Mouse (Mus musculus): ENCODE measurements at regions not wholly inside any gene's neighbourhood (a gene's known extent, or its start where the extent isn't known, plus 50 kb on each side); places are given as distances from the start of the nearest gene placed in this dataset.

- WGBS, result 93% methylated on average over 2 of the region's 2 CpGs
- H3K4me2 ChIP-seq (replicated peaks; ENCODE audit: low read depth, low read length), result no peak overlapping the region
- H3K4me1 ChIP-seq (ENCODE audit: insufficient read depth, low read length), result no peaks in the 10 kb centered on the region
- H3K36me3 ChIP-seq (ENCODE audit: insufficient read depth, low read length), result no peaks in the 10 kb centered on the region
- no peaks in the 10 kb centered on the region for H3K9me3 ChIP-seq (ENCODE audit: low read length)
- H3K27me3 ChIP-seq (ENCODE audit: insufficient read depth, low read length), result no peaks in the 10 kb centered on the region
- no peak overlapping the region for H3K27ac ChIP-seq (ENCODE audit: low read length)
- no peak for ATAC-seq (ENCODE audit: low FRiP score, low TSS enrichment)
- no peak overlapping the region for H3K4me3 ChIP-seq (ENCODE audit: low read length)
- H3K9ac ChIP-seq (replicated peaks; ENCODE audit: low read length), result no peak overlapping the region
These were observed 60.2 kb downstream of the Htr1a start for GRCm38 (mm10) chr13:105503657-105504056.

DNA sequence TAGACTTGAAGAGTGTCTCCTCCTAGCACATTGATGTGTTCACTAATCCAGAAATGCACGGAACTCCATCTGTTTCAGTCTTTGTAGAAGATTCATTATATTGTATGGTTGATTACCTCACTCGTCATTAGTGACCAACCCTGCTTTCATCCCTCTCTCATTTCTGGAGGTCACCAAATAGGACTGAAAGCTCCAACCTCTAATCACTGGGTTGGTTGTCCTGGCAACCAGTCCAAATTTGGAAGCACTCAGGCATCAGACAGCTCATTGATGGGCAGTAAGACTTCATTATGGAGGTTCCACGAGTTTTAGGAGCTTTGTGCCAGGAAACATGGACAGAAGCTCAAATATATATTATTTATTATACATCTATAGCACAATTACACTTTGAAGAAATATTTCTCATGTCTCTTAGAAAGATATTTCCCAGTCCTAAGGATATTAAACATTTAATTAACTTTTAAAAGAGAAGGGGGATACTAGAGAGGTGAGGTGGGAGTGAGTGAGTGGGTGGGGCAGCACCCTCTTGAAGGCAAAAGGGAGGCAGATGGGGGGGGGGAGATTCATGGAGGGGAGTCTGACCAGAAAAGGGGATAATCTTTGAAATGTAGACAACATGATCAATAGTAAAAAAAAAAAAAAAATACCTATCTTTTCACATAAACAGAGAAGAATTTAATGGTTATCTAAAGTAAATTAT, 94.7 kb downstream of the Htr1a start:
- Histone ChIP-seq H3K4me2 (replicated peaks; ENCODE audit: low read depth, low read length) (no peak overlapping the region), H3K4me3 (ENCODE audit: low read length) (no peak overlapping the region), H3K9me3 (ENCODE audit: low read length) (no peaks in the 10 kb centered on the region), H3K36me3 (ENCODE audit: insufficient read depth, low read length) (no peaks in the 10 kb centered on the region), H3K9ac (replicated peaks; ENCODE audit: low read length) (no peak overlapping the region), H3K4me1 (ENCODE audit: insufficient read depth, low read length) (no peaks in the 10 kb centered on the region), H3K27me3 (ENCODE audit: insufficient read depth, low read length) (no peaks in the 10 kb centered on the region), H3K27ac (ENCODE audit: low read length) (no peak overlapping the region)
- 46% methylated on average over 3 of the region's 3 CpGs for WGBS
- ATAC-seq (ENCODE audit: low FRiP score, low TSS enrichment), result no peak

DNA sequence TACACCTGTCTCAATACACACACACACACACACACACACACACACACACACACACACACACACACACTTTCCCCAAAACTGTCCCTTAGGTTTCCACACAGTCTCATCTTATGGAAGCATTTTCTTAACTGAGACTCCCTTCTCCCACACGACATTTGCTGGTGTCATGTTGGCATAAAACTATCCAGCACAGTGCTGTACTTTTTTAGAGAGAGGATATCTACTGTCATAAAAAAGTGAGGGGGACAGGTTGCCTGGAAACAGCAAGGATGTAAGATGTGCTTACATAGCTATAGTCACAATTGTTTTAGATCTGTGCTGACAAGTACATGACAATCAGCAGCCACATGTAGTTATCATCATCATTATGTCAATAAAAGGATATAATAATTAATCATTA, 129.8 kb downstream of the Htr1a start:
- WGBS, result 50% methylated on average over 1 of the region's 1 CpGs

DNA sequence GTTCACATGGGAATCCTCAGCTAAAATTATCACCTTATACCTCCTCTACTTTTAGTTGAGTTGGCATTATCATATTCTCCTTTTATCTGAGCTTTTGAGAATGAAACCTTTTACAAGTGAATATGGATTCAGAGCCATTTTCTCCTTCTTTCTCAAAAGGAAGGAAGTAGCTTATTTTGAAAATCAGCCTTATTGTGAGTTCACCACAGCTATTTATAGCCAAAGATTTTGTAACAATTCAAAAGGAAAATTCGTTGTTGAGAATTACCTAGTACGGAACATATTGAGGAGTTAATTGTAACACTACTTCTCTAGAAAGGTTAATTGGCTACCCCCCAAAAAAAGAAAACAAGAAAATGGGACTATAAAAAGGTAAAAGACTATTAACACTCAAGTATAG, 163.0 kb downstream of the Htr1a start:
- no peak for ATAC-seq (ENCODE audit: low FRiP score, low TSS enrichment)
- 82% methylated on average over 2 of the region's 2 CpGs for WGBS
- Histone ChIP-seq H3K4me1 (ENCODE audit: insufficient read depth, low read length) (no peaks in the 10 kb centered on the region), H3K27ac (ENCODE audit: low read length) (no peak overlapping the region), H3K9me3 (ENCODE audit: low read length) (no peaks in the 10 kb centered on the region), H3K4me2 (replicated peaks; ENCODE audit: low read depth, low read length) (no peak overlapping the region), H3K36me3 (ENCODE audit: insufficient read depth, low read length) (no peaks in the 10 kb centered on the region), H3K27me3 (ENCODE audit: insufficient read depth, low read length) (no peaks in the 10 kb centered on the region), H3K9ac (replicated peaks; ENCODE audit: low read length) (no peak overlapping the region), H3K4me3 (ENCODE audit: low read length) (no peak overlapping the region)

More for the DNA sequence above, 129.8 kb downstream of the Htr1a start:
- Histone ChIP-seq H3K4me1 (ENCODE audit: insufficient read depth, low read length) (no peaks in the 10 kb centered on the region), H3K9me3 (ENCODE audit: low read length) (no peaks in the 10 kb centered on the region), H3K36me3 (ENCODE audit: insufficient read depth, low read length) (no peaks in the 10 kb centered on the region), H3K9ac (replicated peaks; ENCODE audit: low read length) (no peak overlapping the region), H3K27ac (ENCODE audit: low read length) (no peak overlapping the region), H3K27me3 (ENCODE audit: insufficient read depth, low read length) (no peaks in the 10 kb centered on the region), H3K4me2 (replicated peaks; ENCODE audit: low read depth, low read length) (no peak overlapping the region), H3K4me3 (ENCODE audit: low read length) (no peak overlapping the region)
- ATAC-seq (ENCODE audit: low FRiP score, low TSS enrichment), result no peak

DNA sequence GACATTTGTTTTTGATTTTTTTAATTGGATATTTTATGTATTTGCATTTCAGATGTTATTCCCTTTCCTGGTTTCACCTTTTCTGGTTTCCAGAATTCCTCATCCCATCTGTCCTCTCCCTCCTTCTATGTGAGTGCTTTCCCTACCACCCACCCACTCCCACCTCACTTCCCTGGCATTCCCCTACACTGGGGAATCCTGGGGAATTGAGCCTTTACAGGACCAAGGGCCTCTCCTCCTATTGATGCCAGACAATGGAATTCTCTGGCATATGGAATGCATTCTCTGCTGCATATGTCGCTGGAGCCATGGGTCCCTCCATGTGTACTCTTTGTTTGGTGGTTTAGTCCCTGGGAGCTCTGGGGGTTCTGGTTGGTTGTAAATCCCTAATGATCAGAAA, 175.9 kb downstream of the Htr1a start:
- Histone ChIP-seq H3K9ac (replicated peaks; ENCODE audit: low read length) (no peak overlapping the region), H3K4me2 (replicated peaks; ENCODE audit: low read depth, low read length) (no peak overlapping the region), H3K27me3 (ENCODE audit: insufficient read depth, low read length) (no peaks in the 10 kb centered on the region), H3K4me3 (ENCODE audit: low read length) (no peak overlapping the region), H3K27ac (ENCODE audit: low read length) (no peak overlapping the region), H3K4me1 (ENCODE audit: insufficient read depth, low read length) (no peaks in the 10 kb centered on the region), H3K36me3 (ENCODE audit: insufficient read depth, low read length) (no peaks in the 10 kb centered on the region), H3K9me3 (ENCODE audit: low read length) (no peaks in the 10 kb centered on the region)
- WGBS, result 59% methylated on average over 1 of the region's 1 CpGs
- ATAC-seq (ENCODE audit: low FRiP score, low TSS enrichment), result no peak

GRCm38 (mm10) chr13:105620867-105621266, 177.4 kb downstream of the Htr1a start:
- 83% methylated on average over 1 of the region's 1 CpGs for WGBS

DNA sequence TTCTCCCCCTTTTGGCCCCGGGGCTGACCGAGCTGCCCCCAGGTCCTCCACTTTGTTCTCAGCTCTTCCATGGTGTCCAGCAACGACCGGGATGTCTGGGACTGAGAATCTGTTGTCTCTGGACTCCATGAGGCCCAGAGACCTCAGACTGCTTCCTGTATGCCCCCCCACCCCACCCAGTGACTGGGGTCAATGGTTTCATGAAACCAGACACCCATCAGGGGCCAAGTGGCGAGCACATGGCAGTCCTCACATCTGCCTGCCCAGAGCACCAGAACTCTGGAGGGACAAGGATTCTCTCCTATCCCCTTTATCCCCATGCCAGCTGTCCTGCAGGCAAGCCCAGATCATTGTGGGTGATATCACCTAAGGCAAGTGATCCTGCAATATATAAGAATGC, 185.2 kb downstream of the Htr1a start:
- ATAC-seq (ENCODE audit: low FRiP score, low TSS enrichment), result 0 out of 2 replicates have a peak, but pooled peaks have one; percentile 12
- Histone ChIP-seq H3K4me3 (ENCODE audit: low read length) (no peak overlapping the region), H3K4me2 (replicated peaks; ENCODE audit: low read depth, low read length) (no peak overlapping the region), H3K9me3 (ENCODE audit: low read length) (no peaks in the 10 kb centered on the region), H3K4me1 (ENCODE audit: insufficient read depth, low read length) (no peaks in the 10 kb centered on the region), H3K9ac (replicated peaks; ENCODE audit: low read length) (no peak overlapping the region), H3K27ac (ENCODE audit: low read length) (no peak overlapping the region), H3K36me3 (ENCODE audit: insufficient read depth, low read length) (no peaks in the 10 kb centered on the region), H3K27me3 (ENCODE audit: insufficient read depth, low read length) (no peaks in the 10 kb centered on the region)
- WGBS, result 56% methylated on average over 5 of the region's 5 CpGs

More at GRCm38 (mm10) chr13:105620867-105621266, 177.4 kb downstream of the Htr1a start:
- Histone ChIP-seq H3K9ac (replicated peaks; ENCODE audit: low read length) (no peak overlapping the region), H3K9me3 (ENCODE audit: low read length) (no peaks in the 10 kb centered on the region), H3K4me2 (replicated peaks; ENCODE audit: low read depth, low read length) (no peak overlapping the region), H3K36me3 (ENCODE audit: insufficient read depth, low read length) (no peaks in the 10 kb centered on the region), H3K4me1 (ENCODE audit: insufficient read depth, low read length) (no peaks in the 10 kb centered on the region), H3K27ac (ENCODE audit: low read length) (no peak overlapping the region), H3K4me3 (ENCODE audit: low read length) (no peak overlapping the region), H3K27me3 (ENCODE audit: insufficient read depth, low read length) (no peaks in the 10 kb centered on the region)
- no peak for ATAC-seq (ENCODE audit: low FRiP score, low TSS enrichment)

DNA sequence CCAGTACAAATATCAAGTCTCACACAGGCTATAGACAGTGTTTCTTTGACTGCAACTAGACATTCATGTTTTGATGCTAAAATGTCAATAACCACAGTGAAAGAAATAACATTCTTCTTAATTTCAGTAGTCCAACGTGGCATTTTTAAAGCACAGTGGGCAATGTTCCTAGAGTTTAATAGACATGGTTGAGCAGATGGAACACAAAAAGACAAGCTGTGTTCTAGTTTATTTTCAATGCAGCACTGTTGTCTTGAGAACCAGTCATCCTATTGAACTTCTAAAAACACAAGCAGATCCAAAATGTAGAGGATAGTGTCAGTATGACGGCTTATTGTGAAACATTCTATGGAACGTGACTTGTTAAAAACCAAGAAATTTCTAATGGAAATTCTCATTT, 205.2 kb downstream of the Htr1a start:
- no peaks in the 10 kb centered on the region for H3K36me3 ChIP-seq (ENCODE audit: insufficient read depth, low read length)
- no peak overlapping the region for H3K4me3 ChIP-seq (ENCODE audit: low read length)
- no peak overlapping the region for H3K9ac ChIP-seq (replicated peaks; ENCODE audit: low read length)
- H3K4me1 ChIP-seq (ENCODE audit: insufficient read depth, low read length), result no peaks in the 10 kb centered on the region
- ATAC-seq (ENCODE audit: low FRiP score, low TSS enrichment), result no peak
- no peaks in the 10 kb centered on the region for H3K27me3 ChIP-seq (ENCODE audit: insufficient read depth, low read length)
- 83% methylated on average over 3 of the region's 3 CpGs for WGBS
- no peak overlapping the region for H3K27ac ChIP-seq (ENCODE audit: low read length)
- no peak overlapping the region for H3K4me2 ChIP-seq (replicated peaks; ENCODE audit: low read depth, low read length)
- no peaks in the 10 kb centered on the region for H3K9me3 ChIP-seq (ENCODE audit: low read length)

Measured in kidney, embryonic 16.5 days (tissue).